Mouse (Mus musculus) intestine, embryonic 16.5 days (tissue): ENCODE data around the gene Gm7138. TPM values are rescaled to one million over a fixed set of nuclear protein-coding genes. Genes with fewer than 3 reads are reported as not detected.
"Not testable (repeated sequence)": the region's sequence is repeated elsewhere in the genome, so short reads cannot be mapped to it uniquely, and the experiment has no call there.

Experiments used
- ATAC-seq: fragments of 200-750 bp; cut with Nextera tagmentation; 2 replicates; pipeline ENCODE4 v1.8.0; 2017; ENCODE audit warnings: moderate TSS enrichment, moderate library complexity
- H3K27ac ChIP-seq: fragments of 300-500 bp; sonication (generic); 2 replicates; pipeline ENCODE4 v1.5.1; 2014; ENCODE audit warnings: mild to moderate bottlenecking, low read length
- H3K27me3 ChIP-seq: fragments of 300-500 bp; sonication (generic); replicated peaks from 2 replicates; pipeline ENCODE4 v1.6.1; 2014; ENCODE audit warnings: low read length, control low read depth, mixed read lengths; ENCODE audit not compliant: control insufficient read depth, insufficient read depth
- H3K36me3 ChIP-seq: fragments of 300-500 bp; sonication (generic); 2 replicates; pipeline ENCODE4 v1.6.1; 2014; ENCODE audit warnings: low read length, control low read depth; ENCODE audit not compliant: control insufficient read depth, insufficient read depth
- H3K4me1 ChIP-seq: fragments of 300-500 bp; sonication (generic); 2 replicates; pipeline ENCODE4 v1.6.1; 2014; ENCODE audit warnings: low read length, control low read depth, mixed read lengths; ENCODE audit not compliant: control insufficient read depth, insufficient read depth
- H3K4me2 ChIP-seq: fragments of 300-500 bp; sonication (generic); 2 replicates; pipeline ENCODE4 v1.6.1; 2014; ENCODE audit warnings: low read depth, low read length, control low read depth
- H3K4me3 ChIP-seq: fragments of 300-500 bp; sonication (generic); 2 replicates; pipeline ENCODE4 v1.5.1; 2014; ENCODE audit warnings: mild to moderate bottlenecking, low read length
- H3K9ac ChIP-seq: fragments of 300-500 bp; sonication (generic); 2 replicates; pipeline ENCODE4 v1.6.1; 2014; ENCODE audit warnings: low read depth, low read length
- H3K9me3 ChIP-seq: fragments of 300-500 bp; sonication (generic); 2 replicates; pipeline ENCODE4 v1.6.1; 2016; ENCODE audit warnings: low read length, control low read depth; ENCODE audit not compliant: control insufficient read depth
- WGBS: fragments of 180-500 bp; shearing (Covaris S2); extraction: QIAGEN DNeasy Blood & Tissue Kit; methylation state at CpG from one replicate; pipeline ENCODE4 v1.1.7; 2014; 5-methylcytosine and 5-hydroxymethylcytosine counted together
- polyA plus RNA-seq: library from polyadenylated mRNA; unstranded; fragments of >200 nt; fragmentation: Nextera tagmentation; extraction: Ambion mirVana; gene quantifications from 2 replicates; pipeline ENCODE4 v1.2.1, GENCODE M21; 2015

Gene Gm7138
- polyA plus RNA-seq, 1 experiment from 2014 or later: not detected

- Histone ChIP-seq H3K4me2 (no peak overlapping the region), H3K9me3 (no peaks in the 10 kb centered on the region), H3K27me3 (no peaks in the 10 kb centered on the region), H3K4me1 (no peaks in the 10 kb centered on the region), H3K9ac (no peak overlapping the region), H3K4me3 (no peak overlapping the region), H3K36me3 (no peaks in the 10 kb centered on the region), H3K27ac (no peak overlapping the region)
- WGBS: 33% methylated on average over 3 of the region's 3 CpGs
- ATAC-seq: no peak
Measured at GRCm38 (mm10) chr10:77797677-77798076, 20.9 kb upstream of the Gm7138 start.

- Histone ChIP-seq H3K9me3 (no peaks in the 10 kb centered on the region), H3K27ac (no peak within 1 kb of the TSS), H3K4me2 (no peak within 1 kb of the TSS), H3K4me3 (no peak within 1 kb of the TSS), H3K4me1 (no peaks in the 10 kb centered on the region), H3K36me3 (no peaks in the 10 kb centered on the region), H3K27me3 (no peaks in the 10 kb centered on the region), H3K9ac (no peak within 1 kb of the TSS)
- 55% methylated on average over 2 of the region's 2 CpGs for whole genome bisulfite sequencing
- no peak for ATAC-seq
Measured at GRCm38 (mm10) chr10:77794976-77795375, 18.2 kb upstream of the Gm7138 start, which contains the start of gene Gm9639. Gene Gm9639, minus strand, starts transcription at chr10:77795076.

GRCm38 (mm10) chr10:77788621-77789020 lies 11.9 kb upstream of the Gm7138 start:
- H3K4me3 ChIP-seq: no peak overlapping the region
- no peak overlapping the region for H3K9ac ChIP-seq
- H3K27me3 ChIP-seq: no peaks in the 10 kb centered on the region
- 74% methylated on average over 2 of the region's 2 CpGs for WGBS
- no peaks in the 10 kb centered on the region for H3K4me1 ChIP-seq
- ATAC-seq: no peak
- H3K4me2 ChIP-seq: no peak overlapping the region
- H3K9me3 ChIP-seq: no peaks in the 10 kb centered on the region
- H3K36me3 ChIP-seq: no peaks in the 10 kb centered on the region
- no peak overlapping the region for H3K27ac ChIP-seq

GRCm38 (mm10) chr10:77787876-77788275 lies 11.1 kb upstream of the Gm7138 start, which contains the start of gene Gm7137:
Gene Gm7137, minus strand, starts transcription at chr10:77788200.
- not testable (repeated sequence) for H3K36me3 ChIP-seq, H3K9ac ChIP-seq, H3K27me3 ChIP-seq, H3K4me2 ChIP-seq, H3K4me3 ChIP-seq, ATAC-seq, H3K27ac ChIP-seq, H3K9me3 ChIP-seq, H3K4me1 ChIP-seq
- WGBS: 78% methylated on average over 1 of the region's 1 CpGs

- 94% methylated on average over 1 of the region's 3 CpGs for WGBS
- H3K27me3 ChIP-seq: not testable (repeated sequence)
Measured at GRCm38 (mm10) chr10:77783396-77783795, 6.7 kb upstream of the Gm7138 start.

GRCm38 (mm10) chr10:77782442-77782841 lies 5.7 kb upstream of the Gm7138 start, which contains the start of gene Gm3250:
Gene Gm3250, minus strand, starts transcription at chr10:77782542.
- H3K4me1 ChIP-seq, H3K9me3 ChIP-seq, H3K27ac ChIP-seq, H3K27me3 ChIP-seq, H3K36me3 ChIP-seq, H3K4me2 ChIP-seq, ATAC-seq, H3K9ac ChIP-seq, H3K4me3 ChIP-seq: not testable (repeated sequence)
- WGBS: 88% methylated on average over 1 of the region's 1 CpGs

More at GRCm38 (mm10) chr10:77783396-77783795, 6.7 kb upstream of the Gm7138 start:
- H3K36me3 ChIP-seq, H3K4me3 ChIP-seq, ATAC-seq, H3K4me2 ChIP-seq, H3K4me1 ChIP-seq, H3K9ac ChIP-seq, H3K27ac ChIP-seq, H3K9me3 ChIP-seq: not testable (repeated sequence)

- not testable (repeated sequence) for H3K4me2 ChIP-seq
- WGBS: 80% methylated on average over 1 of the region's 3 CpGs
Measured at GRCm38 (mm10) chr10:77772142-77772541, 4.6 kb downstream of the Gm7138 start.

GRCm38 (mm10) chr10:77771225-77771624 lies 5.5 kb downstream of the Gm7138 start, which contains the start of gene Gm3238:
Gene Gm3238, minus strand, starts transcription at chr10:77771325.
- H3K27ac ChIP-seq, H3K9me3 ChIP-seq, H3K27me3 ChIP-seq, H3K36me3 ChIP-seq, H3K4me2 ChIP-seq, H3K4me1 ChIP-seq, H3K9ac ChIP-seq, H3K4me3 ChIP-seq, ATAC-seq: not testable (repeated sequence)
- no CpG with 5 or more reads among the region's 1 CpGs for WGBS

More at GRCm38 (mm10) chr10:77772142-77772541, 4.6 kb downstream of the Gm7138 start:
- not testable (repeated sequence) for H3K27me3 ChIP-seq, ATAC-seq, H3K9me3 ChIP-seq, H3K9ac ChIP-seq, H3K4me3 ChIP-seq, H3K4me1 ChIP-seq, H3K27ac ChIP-seq, H3K36me3 ChIP-seq

- H3K4me1 ChIP-seq: no peaks in the 10 kb centered on the region
- no peak overlapping the region for H3K27ac ChIP-seq
- no peak overlapping the region for H3K9ac ChIP-seq
- H3K4me2 ChIP-seq: no peak overlapping the region
- no peaks in the 10 kb centered on the region for H3K36me3 ChIP-seq
- no peak for ATAC-seq
- no peaks in the 10 kb centered on the region for H3K27me3 ChIP-seq
- H3K4me3 ChIP-seq: no peak overlapping the region
- WGBS: 85% methylated on average over 1 of the region's 1 CpGs
- no peaks in the 10 kb centered on the region for H3K9me3 ChIP-seq
Measured at GRCm38 (mm10) chr10:77769727-77770126, 7.0 kb downstream of the Gm7138 start.

GRCm38 (mm10) chr10:77759582-77759981 lies 17.2 kb downstream of the Gm7138 start, which contains the start of gene Gm3233:
Gene Gm3233, minus strand, starts transcription at chr10:77759682.
- H3K4me2 ChIP-seq, ATAC-seq, H3K4me3 ChIP-seq, H3K36me3 ChIP-seq, H3K9ac ChIP-seq, H3K4me1 ChIP-seq, H3K27ac ChIP-seq, H3K27me3 ChIP-seq, H3K9me3 ChIP-seq: not testable (repeated sequence)
- WGBS: no CpG with 5 or more reads among the region's 1 CpGs
